Mouse (Mus musculus) small intestine, adult 2 months (tissue): ENCODE measurements around the gene Cant1.
A peak's percentile ranks its signal among the peaks of the same experiment; 100 is the strongest.

Experiments
- CTCF ChIP-seq: fragments of 200-500 bp; IDR thresholded peaks from 2 replicates; pipeline ENCODE4 v1.5.1; 2012; ENCODE audit warnings: low read depth, mild to moderate bottlenecking, control low read depth, inconsistent platforms, low read length, moderate library complexity, mixed read lengths; ENCODE audit not compliant: insufficient replicate concordance, insufficient read length; ENCODE audit errors: extremely low read depth
- POLR2A ChIP-seq: fragments of 200-500 bp; IDR thresholded peaks from 2 replicates; pipeline ENCODE4 v1.6.1; 2012; ENCODE audit warnings: low read depth, mild to moderate bottlenecking, control low read depth, inconsistent platforms, low read length, moderate library complexity

GRCm38 (mm10) chr11:118445843-118446242, 27.0 kb upstream of the Cant1 start:
- TF ChIP-seq CTCF (peak; percentile 96), POLR2A (no peak)
